Mouse (Mus musculus) olfactory bulb, adult 2 months (tissue): ENCODE measurements around the gene Entpd1.

Experiments
- CTCF ChIP-seq: fragments of 200-500 bp; IDR thresholded peaks from 2 replicates; pipeline ENCODE4 v1.5.1; 2012; ENCODE audit warnings: low read depth, mild to moderate bottlenecking, low read length, moderate library complexity; ENCODE audit not compliant: insufficient read depth
- POLR2A ChIP-seq: fragments of 200-500 bp; IDR thresholded peaks from 2 replicates; pipeline ENCODE4 v1.6.1; 2012; ENCODE audit warnings: mild to moderate bottlenecking, low read depth, low read length, moderate library complexity; ENCODE audit not compliant: insufficient read depth

GRCm38 (mm10) chr19:40722137-40723038, 110.2 kb downstream of the Entpd1 start:
- no peak for TF ChIP-seq CTCF
- TF ChIP-seq POLR2A, result no peak
